Mouse (Mus musculus): ENCODE results near the gene Boll.
"Not testable (repeated sequence)": the region's sequence is repeated elsewhere in the genome, so short reads cannot be mapped to it uniquely, and the experiment has no call there.

Gene Boll

GRCm38 (mm10) chr1:55363044-55363565 lies at the start of gene Boll:
Gene Boll (minus strand): TSS chr1:55363469.
- DNase-seq: peak; percentile 5

- no peak for DNase-seq
These were observed 49.3 kb upstream of the Boll start for GRCm38 (mm10) chr1:55412569-55412968.

GRCm38 (mm10) chr1:55411079-55411478 lies 47.8 kb upstream of the Boll start:
- DNase-seq: no peak

DNA sequence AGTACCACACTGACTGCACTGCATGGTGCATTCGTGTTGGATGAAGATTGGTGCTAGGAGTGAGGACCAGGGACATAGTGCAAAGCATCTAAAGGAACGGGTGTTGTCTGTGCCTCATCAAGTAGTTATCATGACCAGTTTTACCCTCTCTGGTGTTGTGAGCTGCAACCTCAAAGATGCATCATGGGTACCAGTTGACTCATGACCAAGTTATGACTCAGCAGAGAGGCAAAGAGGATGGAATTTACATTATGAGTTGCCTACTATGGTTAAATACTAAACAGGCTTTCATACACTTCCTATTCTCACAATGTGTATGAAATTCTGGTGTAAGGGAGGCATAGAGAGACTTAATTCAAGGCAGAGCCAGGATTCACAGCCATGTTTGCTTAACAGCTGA lies 47.4 kb upstream of the Boll start:
- DNase-seq: no peak

DNA sequence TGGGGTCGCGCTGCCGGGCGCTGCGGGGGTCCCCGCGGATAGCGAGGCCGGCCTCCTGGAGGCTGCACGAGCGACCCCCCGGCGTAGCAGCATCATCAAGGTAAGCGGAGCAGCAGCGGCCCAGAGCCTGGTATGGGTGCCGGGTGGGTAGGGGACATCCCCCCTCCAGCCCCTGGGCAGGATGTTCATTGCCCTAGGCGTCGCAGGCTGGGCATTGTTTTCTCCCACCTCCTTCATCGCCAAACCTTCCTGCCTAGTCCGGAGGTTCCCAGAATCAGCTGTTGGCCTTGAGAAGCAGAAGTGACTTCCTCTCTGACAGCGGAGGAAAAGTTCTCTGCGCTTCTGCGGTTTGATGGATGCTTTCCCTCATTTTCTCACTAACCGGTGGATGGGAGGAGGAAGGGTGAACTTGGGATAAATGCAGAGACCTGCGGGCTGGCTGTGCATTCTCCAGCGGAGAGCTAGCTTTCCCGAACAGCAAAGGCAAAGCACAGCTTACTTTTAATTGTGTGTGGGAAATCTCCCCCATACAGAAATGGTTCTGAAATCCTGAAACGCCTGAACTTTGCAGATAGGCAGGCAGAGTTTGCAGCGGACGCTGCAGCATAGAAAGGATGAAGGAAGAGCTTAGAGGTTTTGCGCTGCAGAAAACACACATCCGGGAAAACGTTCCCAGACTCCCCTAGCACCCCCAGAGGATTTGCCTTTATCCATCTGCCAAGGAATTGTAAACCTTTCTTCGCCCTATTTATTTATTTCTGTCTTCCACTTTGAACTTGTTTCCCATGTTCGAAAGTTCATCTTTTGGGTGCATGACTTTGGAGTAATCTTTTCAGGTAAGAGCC lies 43.5 kb upstream of the Boll start:
- DNase-seq: peak; percentile 40

DNA sequence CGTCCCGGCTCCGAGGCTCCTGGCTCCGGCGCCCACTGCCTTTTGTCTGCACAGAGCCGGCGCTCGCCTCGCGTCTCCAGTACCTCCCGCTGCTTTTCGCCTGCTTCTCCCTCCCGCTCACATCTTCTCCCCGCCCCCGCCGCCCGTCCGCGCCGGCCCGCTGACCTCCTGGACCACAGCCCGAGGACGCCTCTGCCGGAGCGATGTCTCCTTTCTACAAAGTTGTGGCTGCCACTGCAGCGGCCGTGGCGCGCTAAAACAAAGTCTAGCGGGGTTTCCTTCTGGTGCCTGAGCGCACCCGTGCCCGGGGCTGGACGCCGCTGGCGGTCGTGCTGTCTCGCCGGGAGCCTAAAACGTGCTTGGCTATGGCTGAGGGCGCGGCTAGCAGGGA lies 42.7 kb upstream of the Boll start:
- no peak for DNase-seq

GRCm38 (mm10) chr1:55405272-55406022 lies 42.2 kb upstream of the Boll start, which contains the start of gene Plcl1:
Gene Plcl1 (plus strand): TSS chr1:55405921.
- DNase-seq: peak; percentile 95

DNA sequence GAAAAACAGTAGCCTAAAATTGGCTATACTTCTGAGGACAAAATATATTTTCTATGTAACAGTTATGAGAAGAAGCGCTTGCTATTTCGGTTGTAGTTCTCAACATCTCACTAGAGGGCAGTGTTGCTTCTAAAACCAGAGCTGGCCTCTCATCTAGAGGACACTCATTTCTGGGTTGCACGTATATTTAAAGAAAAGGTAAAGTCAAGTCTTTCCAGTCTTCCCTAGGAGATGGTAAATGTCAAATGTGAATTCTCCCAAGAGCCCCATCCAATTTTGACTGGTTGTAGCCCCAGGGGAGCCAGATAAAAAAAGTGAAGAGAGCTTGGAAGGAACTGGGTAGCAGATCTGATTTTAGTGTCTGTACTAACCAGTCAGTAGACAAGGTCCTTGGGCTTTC lies 41.2 kb upstream of the Boll start:
- DNase-seq: peak; percentile 55

- DNase-seq: no peak
These were observed 36.6 kb upstream of the Boll start for GRCm38 (mm10) chr1:55399891-55400290.

DNA sequence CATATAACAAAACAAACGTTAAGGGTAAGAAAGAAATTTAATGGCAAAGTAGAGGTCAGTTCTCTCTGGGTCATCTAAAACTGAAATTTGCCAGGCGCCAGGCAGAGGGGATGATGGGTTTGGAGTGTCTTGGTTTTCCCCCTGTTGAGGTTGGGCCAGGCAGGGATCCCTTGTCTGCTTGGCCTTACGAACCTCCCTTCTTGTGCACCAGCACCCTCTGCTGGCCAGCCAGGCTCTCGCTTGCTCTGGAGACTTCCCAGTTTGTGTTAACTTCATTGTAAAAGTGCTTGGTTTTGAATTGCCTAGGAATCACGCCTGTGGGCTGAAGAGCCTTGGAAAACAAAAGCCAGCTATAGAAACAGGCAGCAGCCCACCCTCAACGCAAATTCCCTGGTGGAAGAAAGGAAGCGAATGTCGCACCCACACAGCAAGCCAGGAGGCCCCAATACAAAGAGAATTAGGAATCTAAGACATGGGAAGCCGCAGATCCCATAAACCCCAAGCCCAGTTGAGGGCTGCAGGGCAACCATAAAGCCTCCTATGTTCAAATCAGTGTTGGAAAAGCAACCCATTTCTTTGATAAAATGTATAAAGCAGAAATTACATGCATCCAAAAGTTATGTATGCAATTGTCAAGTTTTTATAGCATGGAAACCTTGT lies 20.0 kb upstream of the Boll start:
- DNase-seq: peak; percentile 58

GRCm38 (mm10) chr1:55380527-55380926 lies 17.3 kb upstream of the Boll start:
- DNase-seq: no peak

DNA sequence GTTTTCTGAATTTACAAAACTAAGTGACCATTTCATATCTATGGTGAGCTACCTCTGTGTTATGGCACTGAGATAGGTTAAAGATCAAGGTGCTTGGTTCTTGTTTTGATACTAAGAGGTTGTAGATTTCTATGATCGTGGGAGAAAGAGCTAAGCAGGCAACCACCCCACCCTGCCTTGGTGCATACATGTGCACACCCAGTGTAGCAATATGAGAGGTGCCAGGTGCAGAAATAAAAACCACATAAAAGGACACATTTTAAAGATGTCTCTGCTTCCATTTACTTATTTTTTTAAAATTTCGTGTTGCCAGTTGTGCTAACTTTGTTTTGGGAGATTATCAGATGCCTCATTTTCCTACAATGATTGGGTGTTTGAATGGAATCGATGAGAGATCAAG lies 9.4 kb upstream of the Boll start:
- DNase-seq: no peak

DNA sequence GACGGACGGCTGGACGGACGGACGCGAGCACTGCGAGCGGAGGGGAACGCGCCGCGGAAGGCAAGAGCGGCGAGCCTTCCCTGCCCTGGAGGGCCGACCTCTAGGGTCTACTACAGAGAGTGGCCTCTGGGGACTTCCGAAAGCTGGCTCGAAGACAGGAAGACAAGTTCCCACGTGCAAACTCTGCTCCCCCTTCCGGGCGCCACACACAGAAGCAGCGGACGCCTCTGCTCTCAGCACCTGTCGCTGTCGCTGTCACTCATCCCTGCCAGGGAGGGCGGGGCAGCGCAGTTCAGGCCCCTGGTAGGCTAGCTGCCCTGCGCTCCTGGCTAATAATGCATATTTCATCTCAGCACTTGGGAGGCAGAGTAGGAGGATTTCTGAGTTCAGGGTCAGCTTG lies 317 bp upstream of the Boll start:
- DNase-seq: no peak

- no peak for DNase-seq
These were observed 635 bp downstream of the Boll start for GRCm38 (mm10) chr1:55362634-55363033.

- not testable (repeated sequence) for DNase-seq
These were observed 11.4 kb downstream of the Boll start for GRCm38 (mm10) chr1:55351914-55352313.

DNA sequence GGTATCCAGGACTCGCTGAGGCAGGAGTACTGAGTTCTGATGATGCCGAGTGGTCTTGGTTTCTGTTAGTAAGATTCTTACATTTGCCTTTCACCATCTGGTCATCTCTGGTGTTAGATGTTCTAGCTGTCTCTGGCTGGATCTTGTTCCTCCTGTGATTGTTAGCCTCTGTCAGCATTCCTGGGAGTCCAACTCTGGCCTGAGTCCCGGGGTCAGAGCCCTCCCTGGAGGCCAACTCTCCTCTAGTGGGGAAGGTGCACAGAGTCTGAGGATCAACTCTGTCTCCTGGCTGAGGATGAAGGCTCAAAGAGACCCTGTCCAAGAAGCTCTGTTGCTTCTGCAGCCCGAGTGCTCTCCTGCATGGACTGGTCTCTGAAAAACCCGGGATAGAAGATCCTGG lies 37.8 kb downstream of the Boll start:
- not testable (repeated sequence) for DNase-seq

- no peak for DNase-seq
These were observed 62.2 kb downstream of the Boll start for GRCm38 (mm10) chr1:55301077-55301476.

- no peak for DNase-seq
These were observed 84.2 kb downstream of the Boll start for GRCm38 (mm10) chr1:55279081-55279480.

DNA sequence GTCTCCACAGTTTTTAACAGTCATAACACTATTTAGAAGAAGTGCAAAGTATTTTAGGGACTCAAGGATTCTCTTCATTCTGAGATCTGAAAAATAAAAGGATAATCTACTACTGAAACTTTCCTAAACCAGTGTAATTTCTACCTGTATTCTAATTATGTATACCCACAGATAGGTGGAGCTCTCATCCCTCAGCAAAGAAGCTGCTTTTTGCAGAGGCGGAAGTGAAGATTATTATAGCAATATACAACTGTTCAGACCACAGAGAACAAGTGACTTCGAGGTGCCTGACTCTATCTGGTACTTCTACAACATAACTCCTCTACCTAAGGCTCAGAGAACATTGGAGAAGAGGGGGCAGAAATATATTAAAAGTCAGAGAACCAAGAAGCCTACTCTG lies 97.8 kb downstream of the Boll start:
- DNase-seq: no peak

- DNase-seq: no peak
These were observed 98.9 kb downstream of the Boll start for GRCm38 (mm10) chr1:55264385-55264784.

GRCm38 (mm10) chr1:55246374-55246773 lies 116.9 kb downstream of the Boll start:
- DNase-seq: no peak

- DNase-seq: peak; percentile 17
These were observed 124.0 kb downstream of the Boll start for GRCm38 (mm10) chr1:55239237-55239636.

- DNase-seq: peak; percentile 18
These were observed 124.8 kb downstream of the Boll start for GRCm38 (mm10) chr1:55238496-55238895.
